Mouse (Mus musculus): ENCODE results near the gene Upk3b. TPM values are rescaled to one million over a fixed set of nuclear protein-coding genes. Genes with fewer than 3 reads are reported as not detected.

Upk3b gene
- polyA plus RNA-seq, 1 experiment from 2014 or later, result not detected

Other genes starting within 250 kb of the Upk3b start
- not detected in 3 replicates for gene Srrm3, start 231.6 kb upstream of the Upk3b start, polyA plus RNA-seq (2018)
- gene Hspb1, start 150.6 kb upstream of the Upk3b start, polyA plus RNA-seq (2018), result 0.23 to 0.43 TPM in 2 of 3 replicates, not detected in the other
- gene Ywhag, start 103.9 kb upstream of the Upk3b start, polyA plus RNA-seq (2018), result 161 to 315 TPM (median 200 TPM) in 3 replicates
- 2.8 to 3.3 TPM (median 3.0 TPM) in 3 replicates for gene Ssc4d, start 64.0 kb upstream of the Upk3b start, polyA plus RNA-seq (2018)
- gene Zp3, start 58.4 kb upstream of the Upk3b start, polyA plus RNA-seq (2018), result not detected in 3 replicates
- 7.6 to 10.1 TPM (median 9.4 TPM) in 3 replicates for gene Dtx2, start 43.7 kb upstream of the Upk3b start, polyA plus RNA-seq (2018)
- gene Upk3bl, start 16.0 kb downstream of the Upk3b start, polyA plus RNA-seq (2018), result not detected in 3 replicates
- gene Rasa4, start 45.4 kb downstream of the Upk3b start, polyA plus RNA-seq (2018), result 51.3 to 186 TPM (median 61.5 TPM) in 3 replicates
- 75.0 to 118 TPM (median 101 TPM) in 3 replicates for gene Polr2j, start 78.1 kb downstream of the Upk3b start, polyA plus RNA-seq (2018)
- 6.0 to 13.5 TPM (median 9.4 TPM) in 3 replicates for gene Lrwd1, start 97.6 kb downstream of the Upk3b start, polyA plus RNA-seq (2018)
- gene Alkbh4, start 97.7 kb downstream of the Upk3b start, polyA plus RNA-seq (2018), result 3.8 to 8.1 TPM (median 7.9 TPM) in 3 replicates
- 7.1 to 19.8 TPM (median 13.8 TPM) in 3 replicates for gene Orai2, start 132.2 kb downstream of the Upk3b start, polyA plus RNA-seq (2018)
- gene Prkrip1, start 160.5 kb downstream of the Upk3b start, polyA plus RNA-seq (2018), result 12.4 to 58.1 TPM (median 23.3 TPM) in 3 replicates
- gene Sh2b2, start 208.1 kb downstream of the Upk3b start, polyA plus RNA-seq (2018), result 11.6 to 27.4 TPM (median 14.5 TPM) in 3 replicates